Mouse (Mus musculus): ENCODE measurements around the gene Surf1.
"Not testable (repeated sequence)": the region's sequence is repeated elsewhere in the genome, so short reads cannot be mapped to it uniquely, and the experiment has no call there.

Surf1 gene

GRCm38 (mm10) chr2:26886170-26886569 lies 30.2 kb downstream of the Surf1 start:
- not testable (repeated sequence) for DNase-seq

DNA sequence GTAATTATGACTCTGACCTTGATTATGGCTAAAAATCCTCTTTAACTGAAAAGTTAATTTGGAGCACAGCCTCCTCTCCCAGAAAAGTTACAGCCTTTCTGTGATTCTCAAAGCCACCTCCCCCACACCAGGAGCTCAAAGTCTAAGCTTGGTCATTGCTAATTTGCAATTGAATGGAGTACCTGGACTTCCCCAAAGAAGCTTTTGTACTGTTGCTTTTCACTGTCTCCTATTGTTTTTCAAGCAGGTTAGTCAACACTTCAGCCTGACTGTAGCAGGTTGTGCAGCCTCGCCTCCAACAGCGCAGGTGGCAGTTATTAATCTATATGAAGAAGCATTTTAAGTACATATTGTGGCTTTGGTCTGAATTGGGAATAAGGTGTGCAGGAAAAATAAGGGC lies 30.8 kb downstream of the Surf1 start:
- not testable (repeated sequence) for DNase-seq

- no peak for DNase-seq
Observed at GRCm38 (mm10) chr2:26878571-26878970, 37.8 kb downstream of the Surf1 start.

DNA sequence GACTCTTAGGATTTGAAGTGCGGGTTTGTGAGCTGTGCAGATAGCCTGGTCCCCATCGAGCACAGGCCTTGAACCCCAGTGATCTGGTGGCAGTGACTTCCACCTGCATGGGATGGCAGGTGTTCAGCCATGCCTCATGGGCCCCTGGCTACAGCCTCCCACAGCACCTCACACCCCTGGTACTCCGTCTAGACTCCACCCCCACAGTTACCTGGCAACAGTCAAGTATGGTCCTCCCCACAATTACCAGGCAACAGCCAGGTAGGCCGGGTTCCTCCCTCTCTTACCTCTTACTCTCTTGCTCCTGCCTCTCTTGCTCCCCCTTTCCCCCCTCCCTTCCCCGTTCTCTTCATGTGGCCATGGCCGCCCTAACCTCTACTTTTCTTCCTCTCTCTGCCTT lies 45.7 kb downstream of the Surf1 start:
- DNase-seq = no peak

DNA sequence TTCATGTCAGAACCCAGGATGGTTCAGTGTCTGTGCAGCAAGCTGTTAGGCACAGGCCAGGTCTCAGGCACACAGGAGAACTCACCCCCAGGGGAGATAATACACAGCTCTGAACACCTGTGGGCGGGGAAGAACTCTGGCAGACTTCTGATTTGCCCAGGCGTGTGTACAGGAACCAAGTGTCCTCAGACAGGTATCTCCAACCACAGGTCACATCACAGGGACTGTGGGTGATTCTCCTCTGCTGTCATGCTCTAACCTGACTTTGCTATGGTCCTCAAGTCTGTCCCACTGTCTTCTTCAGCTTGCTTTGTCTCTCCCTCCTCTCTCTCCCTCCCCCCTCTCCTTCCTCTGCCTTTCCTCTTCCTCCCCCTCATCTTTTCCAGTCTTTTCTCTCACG lies 51.5 kb downstream of the Surf1 start, which contains the start of gene Abo:
Gene Abo, minus strand, starts transcription at position 101 of the 400 bp plus-strand sequence.
- no peak for DNase-seq
